Mouse (Mus musculus) limb, embryonic 15.5 days (tissue): ENCODE data around the gene Gm10277. TPM values are rescaled to one million over a fixed set of nuclear protein-coding genes. Genes with fewer than 3 reads are reported as not detected.
"Not testable (repeated sequence)": the region's sequence is repeated elsewhere in the genome, so short reads cannot be mapped to it uniquely, and the experiment has no call there.

Source experiments
- ATAC-seq: fragments of 200-750 bp; cut with Nextera tagmentation; 2 replicates; pipeline ENCODE4 v1.8.0; 2017; ENCODE audit warnings: low read depth, moderate TSS enrichment; ENCODE audit not compliant: insufficient number of reproducible peaks, low FRiP score, low TSS enrichment
- H3K27ac ChIP-seq: fragments of 300-500 bp; sonication (generic); 2 replicates; pipeline ENCODE4 v1.5.1; 2015; ENCODE audit warnings: moderate library complexity, mild to moderate bottlenecking, inconsistent platforms
- H3K27me3 ChIP-seq: fragments of 300-500 bp; sonication (generic); 2 replicates; pipeline ENCODE4 v1.6.1; 2015; ENCODE audit warnings: inconsistent platforms
- H3K36me3 ChIP-seq: fragments of 300-500 bp; sonication (generic); 2 replicates; pipeline ENCODE4 v1.6.1; 2015; ENCODE audit warnings: inconsistent platforms
- H3K4me1 ChIP-seq: fragments of 300-500 bp; sonication (generic); 2 replicates; pipeline ENCODE4 v1.6.1; 2015; ENCODE audit warnings: inconsistent platforms
- H3K4me2 ChIP-seq: fragments of 300-500 bp; sonication (generic); 2 replicates; pipeline ENCODE4 v1.6.1; 2015; ENCODE audit warnings: mild to moderate bottlenecking, inconsistent platforms
- H3K4me3 ChIP-seq: fragments of 300-500 bp; sonication (generic); 2 replicates; pipeline ENCODE4 v1.5.1; 2015; ENCODE audit warnings: mild to moderate bottlenecking, inconsistent platforms
- H3K9ac ChIP-seq: fragments of 300-500 bp; sonication (generic); 2 replicates; pipeline ENCODE4 v1.6.1; 2015; ENCODE audit warnings: inconsistent platforms
- H3K9me3 ChIP-seq: fragments of 300-500 bp; sonication (generic); 2 replicates; pipeline ENCODE4 v1.6.1; 2016; ENCODE audit warnings: inconsistent platforms
- WGBS: fragments of 180-500 bp; shearing (Covaris S2); methylation state at CpG from one replicate; pipeline ENCODE4 v1.1.7; 2015; 5-methylcytosine and 5-hydroxymethylcytosine counted together
- polyA plus RNA-seq: library from polyadenylated mRNA; unstranded; fragments of >200 nt; fragmentation: Nextera tagmentation; extraction: Ambion mirVana; gene quantifications from 2 replicates; pipeline ENCODE4 v1.2.1, GENCODE M21; 2015

Gene Gm10277
- polyA plus RNA-seq, 1 experiment from 2014 or later, result 0.90 TPM

GRCm38 (mm10) chr11:77765459-77765777 lies 22.1 kb downstream of the Gm10277 start:
- Histone ChIP-seq H3K27ac (peak overlapping the region; percentile 38), H3K4me1 (peaks cover 30% of the 10 kb centered on the region), H3K27me3 (no peaks in the 10 kb centered on the region), H3K36me3 (no peaks in the 10 kb centered on the region), H3K9me3 (no peaks in the 10 kb centered on the region), H3K4me3 (no peak overlapping the region), H3K9ac (no peak overlapping the region), H3K4me2 (peak overlapping the region; percentile 24; the same call in 1 of the 2 replicates)
- no peak for ATAC-seq
- WGBS, result 37% methylated on average over 4 of the region's 4 CpGs

DNA sequence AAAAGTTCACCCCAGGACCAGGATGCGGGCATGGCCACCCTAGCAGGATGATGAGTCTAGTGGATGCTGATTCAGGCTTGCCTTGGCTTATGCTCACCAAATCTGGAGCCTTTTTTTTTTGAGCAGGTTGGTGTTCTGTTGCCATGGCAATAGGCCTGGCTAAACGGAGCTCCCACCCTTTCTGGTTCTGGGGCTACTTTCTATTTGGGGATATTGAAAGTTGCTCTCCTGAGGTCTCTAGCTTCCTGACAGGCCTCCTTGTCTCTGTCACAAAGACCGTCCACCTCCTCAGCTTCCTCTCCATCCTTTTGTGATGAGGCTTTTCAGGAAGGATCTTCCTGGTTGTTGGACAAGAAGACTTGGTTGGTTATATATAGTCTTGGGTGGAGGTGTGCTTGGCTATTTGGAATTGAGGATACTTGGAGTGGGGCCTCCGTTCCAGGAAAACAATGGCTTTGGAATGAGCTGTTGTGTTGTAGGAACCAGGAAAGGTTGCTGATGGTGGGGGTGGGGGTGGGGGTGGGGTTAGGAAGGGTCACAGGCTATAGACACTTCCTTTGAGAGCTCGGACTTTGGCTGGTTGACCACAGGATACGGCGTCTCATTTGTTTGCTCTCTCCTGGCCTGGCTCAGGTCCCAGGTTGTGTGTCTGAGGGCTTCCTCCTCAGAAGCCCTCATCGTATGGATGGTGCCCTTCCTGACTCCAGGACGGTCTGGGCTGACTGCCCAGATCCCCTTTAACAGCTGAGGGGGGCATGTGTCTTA lies 22.7 kb downstream of the Gm10277 start:
- no peaks in the 10 kb centered on the region for H3K9me3 ChIP-seq
- H3K4me1 ChIP-seq, result peaks cover 30% of the 10 kb centered on the region
- H3K36me3 ChIP-seq, result no peaks in the 10 kb centered on the region
- ATAC-seq, result no peak
- peak overlapping the region; percentile 38 for H3K27ac ChIP-seq
- WGBS, result 57% methylated on average over 9 of the region's 9 CpGs
- no peaks in the 10 kb centered on the region for H3K27me3 ChIP-seq
- no peak overlapping the region for H3K9ac ChIP-seq
- peak overlapping the region; percentile 84 for H3K4me3 ChIP-seq
- peak overlapping the region; percentile 69 for H3K4me2 ChIP-seq

GRCm38 (mm10) chr11:77763673-77764340 lies 23.7 kb downstream of the Gm10277 start:
- H3K9ac ChIP-seq, result peak overlapping the region; percentile 94

GRCm38 (mm10) chr11:77762783-77763672 lies 24.5 kb downstream of the Gm10277 start, which contains the start of gene Myo18a:
Gene Myo18a (plus strand): TSS chr11:77763246.
- Histone ChIP-seq H3K4me3 (peak within 1 kb of the TSS; percentile 84), H3K9me3 (no peaks in the 10 kb centered on the region), H3K9ac (peak within 1 kb of the TSS; percentile 94), H3K27ac (peak within 1 kb of the TSS; percentile 87), H3K36me3 (no peaks in the 10 kb centered on the region), H3K4me1 (peaks cover 30% of the 10 kb centered on the region), H3K27me3 (no peaks in the 10 kb centered on the region), H3K4me2 (peak within 1 kb of the TSS; percentile 69)
- 2% methylated on average over 59 of the region's 79 CpGs for WGBS
- ATAC-seq, result peak; percentile 73

More at GRCm38 (mm10) chr11:77763673-77764340, 23.7 kb downstream of the Gm10277 start:
- peak overlapping the region; percentile 69 for H3K4me2 ChIP-seq
- H3K27ac ChIP-seq, result peak overlapping the region; percentile 87
- no peaks in the 10 kb centered on the region for H3K36me3 ChIP-seq
- ATAC-seq, result peak; percentile 50; the same call in 1 of the 2 replicates
- peak overlapping the region; percentile 84 for H3K4me3 ChIP-seq
- peaks cover 30% of the 10 kb centered on the region for H3K4me1 ChIP-seq
- WGBS, result 5% methylated on average over 26 of the region's 26 CpGs
- no peaks in the 10 kb centered on the region for H3K9me3 ChIP-seq
- H3K27me3 ChIP-seq, result no peaks in the 10 kb centered on the region

GRCm38 (mm10) chr11:77760031-77760430 lies 27.5 kb downstream of the Gm10277 start:
- H3K9me3 ChIP-seq, result no peaks in the 10 kb centered on the region
- H3K27ac ChIP-seq, result no peak overlapping the region
- H3K4me3 ChIP-seq, result no peak overlapping the region
- no peak overlapping the region for H3K4me2 ChIP-seq
- ATAC-seq, result no peak
- no peaks in the 10 kb centered on the region for H3K36me3 ChIP-seq
- no peak overlapping the region for H3K9ac ChIP-seq
- no peaks in the 10 kb centered on the region for H3K27me3 ChIP-seq
- H3K4me1 ChIP-seq, result peaks cover 12% of the 10 kb centered on the region
- WGBS, result 79% methylated on average over 4 of the region's 4 CpGs

- WGBS, result 67% methylated on average over 3 of the region's 3 CpGs
- no peaks in the 10 kb centered on the region for H3K36me3 ChIP-seq
- no peak for ATAC-seq
Observed at GRCm38 (mm10) chr11:77753469-77753868, 34.1 kb downstream of the Gm10277 start.

DNA sequence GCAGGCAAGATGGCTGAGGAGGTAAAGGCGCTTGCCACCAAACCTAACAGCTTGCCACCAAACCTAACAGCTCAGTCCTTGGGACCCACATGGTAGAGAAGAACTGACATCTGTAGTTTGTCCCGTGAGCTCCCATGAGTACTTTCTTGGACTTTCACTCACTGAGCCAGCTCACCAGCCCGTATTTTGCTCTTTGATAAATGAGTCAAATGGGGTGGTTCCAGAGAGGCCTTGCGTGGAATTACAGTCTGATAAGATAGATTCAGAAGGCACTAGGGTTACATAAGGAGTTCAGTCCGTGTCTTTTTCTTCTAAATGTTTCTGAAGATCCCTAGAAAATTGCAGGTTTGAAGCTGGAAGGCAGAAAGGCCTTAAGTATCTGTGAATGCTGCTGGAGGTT lies 35.0 kb downstream of the Gm10277 start:
- ATAC-seq, result no peak
- no peak overlapping the region for H3K27ac ChIP-seq
- H3K9ac ChIP-seq, result no peak overlapping the region
- no peaks in the 10 kb centered on the region for H3K36me3 ChIP-seq
- no peaks in the 10 kb centered on the region for H3K9me3 ChIP-seq
- H3K27me3 ChIP-seq, result no peaks in the 10 kb centered on the region
- no peak overlapping the region for H3K4me3 ChIP-seq
- H3K4me1 ChIP-seq, result no peaks in the 10 kb centered on the region
- no peak overlapping the region for H3K4me2 ChIP-seq
- 74% methylated on average over 5 of the region's 5 CpGs for WGBS

More at GRCm38 (mm10) chr11:77753469-77753868, 34.1 kb downstream of the Gm10277 start:
- Histone ChIP-seq H3K4me3 (no peak overlapping the region), H3K4me2 (no peak overlapping the region), H3K27ac (no peak overlapping the region), H3K27me3 (no peaks in the 10 kb centered on the region), H3K4me1 (no peaks in the 10 kb centered on the region), H3K9me3 (no peaks in the 10 kb centered on the region), H3K9ac (no peak overlapping the region)

DNA sequence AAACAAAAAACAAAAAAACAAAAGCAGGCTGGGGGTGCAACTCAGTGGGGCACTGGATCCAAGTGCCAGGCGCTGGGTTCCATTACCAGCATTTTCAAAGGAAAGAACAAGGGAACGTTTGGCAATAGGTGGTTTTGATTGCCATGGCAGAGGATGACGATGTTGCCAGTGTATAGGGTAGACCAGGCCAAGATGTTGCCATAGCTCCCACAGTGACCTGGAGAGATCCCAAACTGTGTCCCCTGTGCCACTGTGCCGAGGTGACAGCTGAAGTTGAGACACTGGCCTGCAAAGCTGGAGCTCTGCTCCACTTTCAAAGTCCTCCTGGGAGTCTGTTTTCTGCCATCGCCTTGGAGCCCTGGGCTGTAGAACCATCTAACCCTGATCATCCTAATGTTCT lies 38.6 kb downstream of the Gm10277 start:
- Histone ChIP-seq H3K4me2 (no peak overlapping the region), H3K36me3 (no peaks in the 10 kb centered on the region), H3K27me3 (no peaks in the 10 kb centered on the region), H3K4me3 (no peak overlapping the region), H3K27ac (no peak overlapping the region), H3K9me3 (no peaks in the 10 kb centered on the region), H3K4me1 (no peaks in the 10 kb centered on the region), H3K9ac (no peak overlapping the region)
- no peak for ATAC-seq
- 84% methylated on average over 5 of the region's 5 CpGs for WGBS

GRCm38 (mm10) chr11:77747103-77747502 lies 40.4 kb downstream of the Gm10277 start:
- not testable (repeated sequence) for H3K4me2 ChIP-seq, H3K27ac ChIP-seq, H3K9me3 ChIP-seq, H3K4me1 ChIP-seq, H3K4me3 ChIP-seq, H3K36me3 ChIP-seq, H3K9ac ChIP-seq, ATAC-seq, H3K27me3 ChIP-seq
- WGBS, result 93% methylated on average over 14 of the region's 15 CpGs

DNA sequence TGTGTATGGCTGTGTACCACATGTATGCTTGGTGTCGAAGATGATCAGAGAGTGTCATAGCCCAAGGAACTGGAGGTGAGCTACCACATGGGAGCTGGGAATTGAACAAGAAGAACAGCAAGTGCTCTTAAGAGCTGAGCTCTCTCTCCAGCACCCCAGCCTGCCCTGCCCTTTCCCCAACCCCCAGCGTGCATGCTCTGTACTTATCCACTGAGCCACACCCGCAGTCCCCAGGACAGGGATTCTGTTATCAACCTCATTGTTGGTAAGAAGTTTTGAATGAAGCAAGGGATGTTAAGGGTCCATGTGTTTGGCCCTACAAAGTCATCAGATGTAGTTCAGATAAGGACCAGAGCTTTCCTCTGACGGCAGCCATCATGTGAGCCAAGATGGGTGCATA lies 40.9 kb downstream of the Gm10277 start:
- Histone ChIP-seq H3K9me3 (no peaks in the 10 kb centered on the region), H3K4me2 (no peak overlapping the region), H3K4me3 (no peak overlapping the region), H3K4me1 (no peaks in the 10 kb centered on the region), H3K36me3 (no peaks in the 10 kb centered on the region), H3K27me3 (no peaks in the 10 kb centered on the region), H3K27ac (no peak overlapping the region), H3K9ac (no peak overlapping the region)
- no peak for ATAC-seq
- 83% methylated on average over 4 of the region's 4 CpGs for WGBS

DNA sequence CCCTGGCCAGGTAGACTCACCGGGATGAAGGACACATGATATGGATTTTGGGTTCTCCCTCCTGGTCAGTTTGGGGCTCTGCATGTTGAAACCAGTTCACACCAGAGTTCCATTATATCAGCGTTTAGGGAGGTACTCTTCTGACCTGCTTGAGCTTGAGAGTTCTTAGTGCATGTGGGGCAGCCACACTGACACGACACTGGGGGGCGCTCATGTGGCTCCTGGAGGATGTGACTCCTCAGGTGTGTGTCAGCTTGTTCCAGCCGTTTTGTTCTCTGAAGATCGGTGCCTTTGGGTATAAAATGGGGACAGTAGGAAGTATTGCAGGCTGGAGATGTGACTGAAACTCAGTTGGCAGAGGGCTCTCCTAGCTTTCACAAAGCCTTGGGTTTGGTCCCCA lies 43.6 kb downstream of the Gm10277 start:
- H3K4me1 ChIP-seq, result no peaks in the 10 kb centered on the region
- 35% methylated on average over 6 of the region's 6 CpGs for WGBS
- no peaks in the 10 kb centered on the region for H3K27me3 ChIP-seq
- ATAC-seq, result no peak
- no peak overlapping the region for H3K4me3 ChIP-seq
- H3K9me3 ChIP-seq, result no peaks in the 10 kb centered on the region
- no peak overlapping the region for H3K9ac ChIP-seq
- no peak overlapping the region for H3K4me2 ChIP-seq
- H3K36me3 ChIP-seq, result no peaks in the 10 kb centered on the region
- H3K27ac ChIP-seq, result no peak overlapping the region
